Mouse (Mus musculus): ENCODE results near the gene Gnao1. TPM values are rescaled to one million over a fixed set of nuclear protein-coding genes. Genes with fewer than 3 reads are reported as not detected.

Gnao1 gene
- polyA plus RNA-seq, 1 experiment from 2014 or later: 1.2 TPM

- no peak overlapping the region for H3K27ac ChIP-seq
- DNase-seq (ENCODE audit: low spot score): no peak
- no peak overlapping the region for H3K4me3 ChIP-seq
- no peaks in the 10 kb centered on the region for H3K9me3 ChIP-seq (replicated peaks)
- no peaks in the 10 kb centered on the region for H3K27me3 ChIP-seq (ENCODE audit: low read depth, poor library complexity, severe bottlenecking)
- H3K4me1 ChIP-seq: peaks cover 3% of the 10 kb centered on the region
- WGBS: 68% methylated on average over 4 of the region's 4 CpGs
- no peaks in the 10 kb centered on the region for H3K36me3 ChIP-seq
Measured at GRCm38 (mm10) chr8:93945781-93946180, 136.0 kb downstream of the Gnao1 start.

- Histone ChIP-seq H3K4me3 (no peak overlapping the region), H3K27me3 (ENCODE audit: low read depth, poor library complexity, severe bottlenecking) (no peaks in the 10 kb centered on the region), H3K9me3 (replicated peaks) (no peaks in the 10 kb centered on the region), H3K27ac (no peak overlapping the region), H3K4me1 (no peaks in the 10 kb centered on the region), H3K36me3 (no peaks in the 10 kb centered on the region)
- 94% methylated on average over 1 of the region's 1 CpGs for WGBS
- no peak for DNase-seq (ENCODE audit: low spot score)
Measured at GRCm38 (mm10) chr8:93946397-93946796, 136.6 kb downstream of the Gnao1 start.

- H3K36me3 ChIP-seq: no peaks in the 10 kb centered on the region
Measured at GRCm38 (mm10) chr8:93950133-93950532, 140.4 kb downstream of the Gnao1 start.

GRCm38 (mm10) chr8:93952511-93952910 is 142.7 kb downstream of the Gnao1 start:
- DNase-seq (ENCODE audit: low spot score): no peak
- no peaks in the 10 kb centered on the region for H3K27me3 ChIP-seq (ENCODE audit: low read depth, poor library complexity, severe bottlenecking)
- H3K27ac ChIP-seq: no peak overlapping the region
- WGBS: 85% methylated on average over 9 of the region's 9 CpGs
- H3K4me3 ChIP-seq: no peak overlapping the region
- no peaks in the 10 kb centered on the region for H3K9me3 ChIP-seq (replicated peaks)
- H3K36me3 ChIP-seq: no peaks in the 10 kb centered on the region
- no peaks in the 10 kb centered on the region for H3K4me1 ChIP-seq

More at GRCm38 (mm10) chr8:93950133-93950532, 140.4 kb downstream of the Gnao1 start:
- no peak overlapping the region for H3K27ac ChIP-seq
- DNase-seq (ENCODE audit: low spot score): no peak
- no peaks in the 10 kb centered on the region for H3K4me1 ChIP-seq
- H3K27me3 ChIP-seq (ENCODE audit: low read depth, poor library complexity, severe bottlenecking): no peaks in the 10 kb centered on the region
- no peaks in the 10 kb centered on the region for H3K9me3 ChIP-seq (replicated peaks)
- no peak overlapping the region for H3K4me3 ChIP-seq
- WGBS: 79% methylated on average over 14 of the region's 14 CpGs

- Histone ChIP-seq H3K27me3 (ENCODE audit: low read depth, poor library complexity, severe bottlenecking) (no peaks in the 10 kb centered on the region), H3K4me1 (no peaks in the 10 kb centered on the region), H3K4me3 (no peak overlapping the region), H3K27ac (no peak overlapping the region), H3K36me3 (no peaks in the 10 kb centered on the region), H3K9me3 (replicated peaks) (no peaks in the 10 kb centered on the region)
- 94% methylated on average over 9 of the region's 9 CpGs for WGBS
- no peak for DNase-seq (ENCODE audit: low spot score)
Measured at GRCm38 (mm10) chr8:93958402-93958801, 148.6 kb downstream of the Gnao1 start.

GRCm38 (mm10) chr8:93960909-93961308 is 151.1 kb downstream of the Gnao1 start:
- Histone ChIP-seq H3K27me3 (ENCODE audit: low read depth, poor library complexity, severe bottlenecking) (no peaks in the 10 kb centered on the region), H3K27ac (no peak overlapping the region), H3K4me3 (no peak overlapping the region), H3K4me1 (no peaks in the 10 kb centered on the region), H3K36me3 (no peaks in the 10 kb centered on the region), H3K9me3 (replicated peaks) (no peaks in the 10 kb centered on the region)
- WGBS: 91% methylated on average over 6 of the region's 6 CpGs
- no peak for DNase-seq (ENCODE audit: low spot score)

GRCm38 (mm10) chr8:93968293-93968692 is 158.5 kb downstream of the Gnao1 start:
- Histone ChIP-seq H3K36me3 (peaks cover 29% of the 10 kb centered on the region), H3K4me1 (peaks cover 10% of the 10 kb centered on the region; the same call in 1 of the 2 replicates), H3K9me3 (replicated peaks) (no peaks in the 10 kb centered on the region), H3K27ac (0 out of 2 replicates have a peak overlapping the region, but pooled peaks have one; percentile 0), H3K4me3 (no peak overlapping the region), H3K27me3 (ENCODE audit: low read depth, poor library complexity, severe bottlenecking) (no peaks in the 10 kb centered on the region)
- no peak for DNase-seq (ENCODE audit: low spot score)
- 71% methylated on average over 6 of the region's 6 CpGs for WGBS

- no peak for DNase-seq (ENCODE audit: low spot score)
- H3K27ac ChIP-seq: no peak overlapping the region
- peaks cover 10% of the 10 kb centered on the region; the same call in 1 of the 2 replicates for H3K4me1 ChIP-seq
- H3K4me3 ChIP-seq: no peak overlapping the region
- WGBS: 73% methylated on average over 7 of the region's 7 CpGs
- H3K36me3 ChIP-seq: peaks cover 43% of the 10 kb centered on the region
- H3K9me3 ChIP-seq (replicated peaks): no peaks in the 10 kb centered on the region
- no peaks in the 10 kb centered on the region for H3K27me3 ChIP-seq (ENCODE audit: low read depth, poor library complexity, severe bottlenecking)
Measured at GRCm38 (mm10) chr8:93969626-93970340, 160.0 kb downstream of the Gnao1 start.

GRCm38 (mm10) chr8:93971451-93971850 is 161.7 kb downstream of the Gnao1 start:
- WGBS: 93% methylated on average over 10 of the region's 10 CpGs
- Histone ChIP-seq H3K4me1 (peaks cover 10% of the 10 kb centered on the region; the same call in 1 of the 2 replicates), H3K9me3 (replicated peaks) (no peaks in the 10 kb centered on the region), H3K4me3 (no peak overlapping the region), H3K36me3 (peaks cover 60% of the 10 kb centered on the region), H3K27ac (no peak overlapping the region), H3K27me3 (ENCODE audit: low read depth, poor library complexity, severe bottlenecking) (no peaks in the 10 kb centered on the region)
- DNase-seq (ENCODE audit: low spot score): no peak

GRCm38 (mm10) chr8:93972211-93972610 is 162.4 kb downstream of the Gnao1 start:
- Histone ChIP-seq H3K4me1 (peaks cover 10% of the 10 kb centered on the region; the same call in 1 of the 2 replicates), H3K9me3 (replicated peaks) (no peaks in the 10 kb centered on the region), H3K27ac (no peak overlapping the region), H3K4me3 (no peak overlapping the region), H3K27me3 (ENCODE audit: low read depth, poor library complexity, severe bottlenecking) (no peaks in the 10 kb centered on the region), H3K36me3 (peaks cover 66% of the 10 kb centered on the region)
- 95% methylated on average over 5 of the region's 5 CpGs for WGBS
- no peak for DNase-seq (ENCODE audit: low spot score)

- Histone ChIP-seq H3K27ac (no peak overlapping the region), H3K27me3 (ENCODE audit: low read depth, poor library complexity, severe bottlenecking) (no peaks in the 10 kb centered on the region), H3K4me3 (no peak overlapping the region), H3K4me1 (peaks cover 10% of the 10 kb centered on the region; the same call in 1 of the 2 replicates), H3K9me3 (replicated peaks) (no peaks in the 10 kb centered on the region), H3K36me3 (peaks cover 76% of the 10 kb centered on the region)
- DNase-seq (ENCODE audit: low spot score): no peak
- WGBS: 85% methylated on average over 14 of the region's 14 CpGs
Measured at GRCm38 (mm10) chr8:93972971-93973734, 163.4 kb downstream of the Gnao1 start.

- H3K4me1 ChIP-seq: peaks cover 7% of the 10 kb centered on the region; the same call in 1 of the 2 replicates
- 95% methylated on average over 13 of the region's 13 CpGs for whole genome bisulfite sequencing
- no peak overlapping the region for H3K4me3 ChIP-seq
- H3K27me3 ChIP-seq (ENCODE audit: low read depth, poor library complexity, severe bottlenecking): no peaks in the 10 kb centered on the region
- peaks cover 83% of the 10 kb centered on the region for H3K36me3 ChIP-seq
- DNase-seq (ENCODE audit: low spot score): no peak
- H3K9me3 ChIP-seq (replicated peaks): no peaks in the 10 kb centered on the region
- H3K27ac ChIP-seq: no peak overlapping the region
Measured at GRCm38 (mm10) chr8:93973831-93974375, 164.1 kb downstream of the Gnao1 start.
